Comparison of ENCODE assay signal across 11 mouse cellular contexts in genomic region chr10:39438905-39439304, GRCm38 (mm10).
"Had no signal": no experiment of that assay in that cellular context is flagged by ENCODE, and none has a peak within 500 bp of the region (broad histone marks: within the 10 kb centered on the region; RNA-seq: fewer than 3 reads in every experiment).

No protein-coding gene starts in this region.

- DNase-seq: kidney, adult 2 months; kidney, postnatal 25 days; layer of hippocampus, adult 9-11 months; left cerebral cortex, postnatal 4 days; lung, adult 18-20 months; thymus, postnatal 4 days had no signal

- H3K4me3 ChIP-seq: limb, embryonic 13.5 days; myocyte; neural tube, embryonic 12.5 days had no signal

- H3K36me3 ChIP-seq: limb, embryonic 13.5 days; neural tube, embryonic 12.5 days had no signal

- H3K4me2 ChIP-seq: limb, embryonic 13.5 days; neural tube, embryonic 12.5 days had no signal

- H3K9me3 ChIP-seq: limb, embryonic 13.5 days; neural tube, embryonic 12.5 days had no signal

- H3K27ac ChIP-seq: limb, embryonic 13.5 days; liver, embryonic 14.5 days; neural tube, embryonic 12.5 days; stomach, postnatal 0 days had no signal

- H3K27me3 ChIP-seq: limb, embryonic 13.5 days; neural tube, embryonic 12.5 days had no signal

- H3K9ac ChIP-seq: limb, embryonic 13.5 days; liver, embryonic 14.5 days; neural tube, embryonic 12.5 days had no signal
